Mouse (Mus musculus) cerebellum, adult 2 months (tissue): ENCODE results near the gene Sqstm1.

Source experiments
- CTCF ChIP-seq: fragments of 200-500 bp; IDR thresholded peaks from 2 replicates; pipeline ENCODE4 v1.5.1; 2011; ENCODE audit warnings: low read depth, mild to moderate bottlenecking, control low read depth, low read length, moderate library complexity, borderline replicate concordance; ENCODE audit not compliant: insufficient read depth
- POLR2A ChIP-seq: fragments of 200-500 bp; IDR thresholded peaks from 2 replicates; pipeline ENCODE4 v1.6.1; 2011; ENCODE audit warnings: low read length, control low read depth, borderline replicate concordance; ENCODE audit not compliant: insufficient read depth

DNA sequence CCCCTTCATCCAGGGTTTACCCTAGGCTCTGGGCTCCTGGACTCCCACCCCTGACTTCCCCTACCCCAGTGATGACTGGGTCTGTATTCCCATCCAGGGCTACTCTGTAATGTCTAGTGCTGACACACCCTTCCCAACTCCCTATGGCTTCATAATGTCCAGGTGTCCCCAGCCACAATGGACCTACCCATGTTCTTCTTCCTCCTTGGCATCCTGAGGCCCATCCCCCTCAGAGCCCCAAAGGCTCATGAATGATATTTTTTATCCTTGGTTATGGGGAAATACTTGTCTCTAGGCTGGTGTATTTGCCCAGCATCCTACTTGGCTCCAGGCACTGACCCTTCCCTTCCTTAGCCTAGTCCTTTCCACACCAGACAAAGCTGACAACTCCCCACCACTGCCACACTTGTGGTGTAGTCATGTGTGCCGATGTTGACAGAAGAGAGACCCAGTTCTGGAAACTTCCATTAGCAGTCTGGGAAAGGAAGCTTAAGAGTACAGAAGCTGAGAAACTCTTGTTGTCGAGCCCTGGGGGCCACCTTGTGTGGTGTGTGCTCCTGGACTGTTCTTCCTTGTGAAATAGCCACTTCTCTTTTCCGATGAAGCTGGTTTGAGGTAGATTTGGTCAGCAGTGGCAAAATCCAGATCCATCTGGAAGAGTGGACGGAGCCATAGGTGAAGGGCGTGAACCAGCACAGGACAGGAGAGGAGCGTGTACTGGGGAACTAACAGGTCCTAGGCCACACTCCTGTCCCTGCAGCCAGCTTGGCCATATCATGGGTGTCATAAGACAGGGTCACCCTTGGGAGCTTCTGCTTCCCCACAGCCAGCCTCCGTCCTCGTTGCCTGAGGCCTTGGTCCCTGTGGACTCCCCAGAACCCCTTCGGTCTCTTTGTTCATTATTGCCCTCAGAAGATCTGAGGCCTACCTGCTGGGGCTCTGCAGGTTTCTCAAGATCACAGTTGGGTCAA lies 28.5 kb upstream of the Sqstm1 start:
- TF ChIP-seq CTCF, result no peak
- no peak for TF ChIP-seq POLR2A
